Mouse (Mus musculus): ENCODE measurements at regions not wholly inside any gene's neighbourhood (a gene's known extent, or its start where the extent isn't known, plus 50 kb on each side); places are given as distances from the start of the nearest gene placed in this dataset.

DNA sequence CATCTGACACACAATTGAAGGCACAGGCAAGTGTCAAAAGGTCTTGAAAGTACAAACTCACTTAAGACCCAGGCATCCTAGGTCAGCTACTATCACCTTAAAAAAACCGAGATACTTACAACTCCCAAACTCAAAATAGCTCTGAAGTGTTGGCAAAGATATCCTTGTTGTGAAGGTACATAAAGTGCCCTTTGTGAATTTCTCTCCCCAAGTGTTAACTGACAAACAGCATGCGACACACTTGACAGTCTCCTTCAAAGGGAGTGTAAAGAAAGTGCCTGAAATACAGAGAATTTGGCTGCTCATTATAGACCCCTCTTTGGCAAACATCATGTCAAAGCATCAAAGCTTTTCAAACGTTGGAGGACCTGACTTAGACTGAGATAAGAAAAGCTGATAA lies 2634.2 kb downstream of the 9330182O14Rik start:
- Histone ChIP-seq H3K27ac (no peak overlapping the region), H3K4me3 (no peak overlapping the region), H3K27me3 (no peaks in the 10 kb centered on the region), H3K9me3 (replicated peaks) (no peaks in the 10 kb centered on the region), H3K4me1 (no peaks in the 10 kb centered on the region), H3K4me2 (replicated peaks) (no peak overlapping the region), H3K9ac (no peak overlapping the region), H3K36me3 (no peaks in the 10 kb centered on the region)
- ATAC-seq (ENCODE audit: low FRiP score), result no peak
- 37% methylated on average over 3 of the region's 3 CpGs for WGBS

DNA sequence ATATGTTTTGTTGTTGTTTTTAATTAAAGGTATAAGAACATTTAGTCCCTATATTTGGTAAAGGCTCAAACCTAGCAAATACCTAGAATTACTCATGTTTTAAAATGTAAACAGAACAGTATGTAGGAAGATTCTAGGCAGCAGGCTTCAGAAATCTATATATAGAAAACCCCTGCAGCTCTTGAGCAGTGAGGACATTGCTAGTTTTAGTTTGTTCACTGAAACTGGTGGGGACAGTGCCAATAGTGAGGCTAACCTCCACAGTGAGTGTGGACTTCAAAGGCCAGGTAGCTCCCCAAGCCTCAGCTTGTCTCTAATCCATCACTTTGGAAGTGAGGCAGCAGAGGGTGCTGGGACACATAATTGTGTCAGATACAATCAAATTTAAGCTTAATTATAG lies 2645.7 kb downstream of the 9330182O14Rik start:
- Histone ChIP-seq H3K27me3 (no peaks in the 10 kb centered on the region), H3K27ac (no peak overlapping the region), H3K9ac (no peak overlapping the region), H3K4me3 (no peak overlapping the region), H3K4me1 (no peaks in the 10 kb centered on the region), H3K9me3 (replicated peaks) (no peaks in the 10 kb centered on the region), H3K36me3 (no peaks in the 10 kb centered on the region), H3K4me2 (replicated peaks) (no peak overlapping the region)
- ATAC-seq (ENCODE audit: low FRiP score), result no peak

DNA sequence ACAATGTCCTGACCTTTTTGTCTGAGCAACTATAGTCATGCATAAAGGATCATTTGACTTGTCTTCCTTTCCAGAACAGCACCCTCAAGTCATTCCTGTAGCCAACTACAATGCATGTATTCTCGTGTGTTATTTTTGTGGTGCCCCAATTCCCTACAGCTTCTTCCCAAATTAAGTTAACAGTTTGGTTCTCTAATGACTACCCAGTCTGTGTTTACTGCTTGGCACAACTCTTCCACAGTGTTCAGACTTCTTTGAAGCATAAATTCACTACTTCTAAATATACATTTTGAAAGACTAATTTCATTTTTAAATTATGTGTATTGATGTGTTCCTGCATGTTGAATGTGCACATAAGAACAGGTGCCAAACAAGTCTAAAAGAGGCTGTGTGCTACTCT lies 2667.1 kb downstream of the 9330182O14Rik start:
- Histone ChIP-seq H3K9me3 (replicated peaks) (no peaks in the 10 kb centered on the region), H3K9ac (no peak overlapping the region), H3K4me2 (replicated peaks) (no peak overlapping the region), H3K4me3 (no peak overlapping the region), H3K27me3 (no peaks in the 10 kb centered on the region), H3K36me3 (no peaks in the 10 kb centered on the region), H3K4me1 (no peaks in the 10 kb centered on the region), H3K27ac (no peak overlapping the region)
- no peak for ATAC-seq (ENCODE audit: low FRiP score)
- WGBS, result 69% methylated on average over 1 of the region's 1 CpGs

DNA sequence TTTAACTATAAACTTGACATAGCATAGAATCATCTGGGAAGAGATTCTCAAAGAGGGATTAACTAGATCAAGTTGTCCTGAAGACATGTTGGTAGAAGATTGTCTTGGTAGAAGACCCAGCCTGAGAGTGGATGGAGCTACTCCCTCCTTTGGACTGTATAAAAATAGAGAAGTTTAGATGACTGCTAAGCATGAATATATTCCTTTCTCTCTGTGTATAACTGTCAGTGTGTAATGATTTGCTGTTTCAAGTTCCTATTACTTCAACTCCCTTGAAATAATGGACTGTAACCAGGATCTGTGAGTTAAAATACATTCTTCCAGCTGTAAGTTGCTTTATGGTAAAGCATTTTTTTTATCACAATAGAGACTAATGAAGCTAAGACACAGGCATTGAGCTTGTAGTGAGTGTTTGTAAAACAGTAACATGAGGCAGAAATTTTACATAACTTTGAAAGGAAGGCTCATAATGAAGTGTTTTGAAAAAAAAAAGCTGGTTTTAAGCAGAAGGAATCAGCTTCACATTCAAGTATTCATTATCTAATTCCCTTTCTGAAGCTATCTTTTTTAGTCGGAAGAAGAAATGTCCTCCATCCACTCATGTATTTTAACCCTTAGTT lies 2676.8 kb downstream of the 9330182O14Rik start:
- ATAC-seq (ENCODE audit: low FRiP score), result no peak

DNA sequence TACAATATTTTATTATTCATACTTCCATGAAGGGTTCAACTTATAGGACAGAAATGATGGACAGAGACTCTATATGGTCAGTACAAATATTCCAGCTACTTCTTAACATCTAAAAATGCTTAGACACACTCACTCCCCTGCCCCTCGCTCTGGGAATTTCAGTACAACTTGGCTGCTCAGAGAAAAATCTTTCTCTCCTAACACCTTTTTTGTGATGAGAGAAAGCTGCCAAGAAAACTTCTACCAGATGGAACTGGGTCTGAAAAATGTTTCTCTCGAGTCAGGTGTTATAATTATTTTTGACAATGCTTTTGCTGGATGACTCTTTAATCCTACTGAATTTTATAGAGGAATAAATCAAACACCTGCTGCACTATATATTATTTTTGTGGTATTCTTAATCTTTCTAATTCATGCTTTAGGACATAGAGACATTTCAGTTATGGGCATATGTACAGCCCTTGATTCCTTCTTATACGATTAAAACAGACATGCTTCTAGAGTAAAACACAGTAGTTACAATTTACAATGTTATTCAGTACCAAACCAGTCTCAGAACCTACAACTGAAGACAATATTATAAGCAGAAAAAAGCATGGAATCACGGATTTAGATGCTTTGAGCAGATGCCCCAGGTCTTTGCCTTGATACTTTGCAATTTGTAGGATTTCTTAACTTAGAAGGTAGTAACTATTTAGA lies 2681.0 kb downstream of the 9330182O14Rik start:
- Histone ChIP-seq H3K4me3 (no peak overlapping the region), H3K36me3 (no peaks in the 10 kb centered on the region), H3K27ac (no peak overlapping the region), H3K27me3 (no peaks in the 10 kb centered on the region), H3K9ac (no peak overlapping the region), H3K4me1 (no peaks in the 10 kb centered on the region), H3K9me3 (replicated peaks) (no peaks in the 10 kb centered on the region), H3K4me2 (replicated peaks) (no peak overlapping the region)
- ATAC-seq (ENCODE audit: low FRiP score), result no peak
- 82% methylated on average over 4 of the region's 4 CpGs for WGBS

More for the DNA sequence above, 2676.8 kb downstream of the 9330182O14Rik start:
- no peak overlapping the region for H3K4me3 ChIP-seq
- no peaks in the 10 kb centered on the region for H3K4me1 ChIP-seq
- no peaks in the 10 kb centered on the region for H3K36me3 ChIP-seq
- no peak overlapping the region for H3K9ac ChIP-seq
- no peaks in the 10 kb centered on the region for H3K27me3 ChIP-seq
- no peak overlapping the region for H3K27ac ChIP-seq
- no peak overlapping the region for H3K4me2 ChIP-seq (replicated peaks)
- no peaks in the 10 kb centered on the region for H3K9me3 ChIP-seq (replicated peaks)
- WGBS, result 97% methylated on average over 1 of the region's 1 CpGs

DNA sequence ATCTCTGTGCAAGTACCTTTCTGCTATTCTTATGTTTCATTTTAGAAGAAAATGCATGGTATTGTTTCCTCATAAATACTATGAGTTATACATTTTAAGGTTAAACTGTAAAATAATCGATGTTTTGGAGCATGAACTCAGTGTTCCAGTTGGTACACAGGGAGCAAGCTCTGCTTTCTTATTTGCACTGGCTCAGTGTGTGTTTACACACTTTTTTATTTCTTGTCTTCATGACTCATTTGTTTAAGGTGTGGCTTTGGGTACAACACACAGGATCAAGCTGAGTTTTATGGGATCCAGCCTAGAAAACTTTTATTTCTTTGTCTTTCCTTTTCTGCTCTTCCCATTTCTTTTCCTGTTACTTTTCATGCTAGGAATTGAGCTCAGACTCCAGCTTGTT lies 2704.7 kb downstream of the 9330182O14Rik start:
- Histone ChIP-seq H3K27me3 (no peaks in the 10 kb centered on the region), H3K36me3 (no peaks in the 10 kb centered on the region), H3K4me3 (no peak overlapping the region), H3K4me2 (replicated peaks) (no peak overlapping the region), H3K4me1 (no peaks in the 10 kb centered on the region), H3K9me3 (replicated peaks) (no peaks in the 10 kb centered on the region), H3K9ac (no peak overlapping the region), H3K27ac (no peak overlapping the region)
- WGBS, result 95% methylated on average over 1 of the region's 1 CpGs
- no peak for ATAC-seq (ENCODE audit: low FRiP score)

DNA sequence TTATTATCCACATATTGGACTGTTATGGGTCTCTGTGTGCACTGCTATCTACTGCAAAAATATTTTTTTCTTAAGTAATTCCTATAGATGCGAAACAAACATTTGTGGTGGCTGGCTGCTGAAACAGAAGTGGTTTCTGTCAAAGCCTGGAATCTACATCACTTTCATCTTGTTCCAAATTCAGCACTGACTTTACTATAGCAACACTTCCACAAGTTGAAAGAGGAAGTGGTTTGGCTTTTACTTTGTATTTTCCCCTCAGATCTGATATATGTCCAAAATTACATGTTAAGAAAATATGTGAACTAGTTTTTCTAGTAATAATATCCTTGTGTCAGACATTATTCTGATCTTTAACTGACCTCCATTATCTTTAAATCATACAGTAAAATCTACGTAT lies 2715.8 kb downstream of the 9330182O14Rik start:
- H3K4me3 ChIP-seq, result no peak overlapping the region
- H3K27me3 ChIP-seq, result no peaks in the 10 kb centered on the region
- H3K27ac ChIP-seq, result no peak overlapping the region
- H3K36me3 ChIP-seq, result no peaks in the 10 kb centered on the region
- WGBS, result 92% methylated on average over 2 of the region's 2 CpGs
- no peak for ATAC-seq (ENCODE audit: low FRiP score)
- no peaks in the 10 kb centered on the region for H3K9me3 ChIP-seq (replicated peaks)
- H3K4me1 ChIP-seq, result no peaks in the 10 kb centered on the region
- H3K9ac ChIP-seq, result no peak overlapping the region
- H3K4me2 ChIP-seq (replicated peaks), result no peak overlapping the region

DNA sequence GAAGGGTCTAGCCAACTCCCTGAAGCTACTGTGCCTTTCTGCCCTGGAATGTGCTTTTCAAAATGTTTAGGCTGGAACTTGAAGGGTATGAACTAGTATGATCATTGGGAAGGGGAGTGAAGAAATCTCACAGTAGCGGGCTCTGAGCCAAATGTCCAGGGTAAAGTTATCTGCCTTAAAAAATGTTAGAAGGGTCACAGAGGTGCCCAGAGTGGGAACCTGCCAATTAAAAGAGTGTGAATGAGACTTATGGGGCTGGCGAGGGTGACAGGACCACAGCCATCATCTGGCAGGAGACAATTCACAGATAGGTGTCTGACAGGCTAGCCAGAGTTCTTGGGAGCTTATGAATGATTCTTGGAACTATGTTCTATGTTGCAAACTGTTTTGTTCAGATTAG lies 2738.3 kb downstream of the 9330182O14Rik start:
- no peak for ATAC-seq (ENCODE audit: low FRiP score)
- WGBS, result 82% methylated on average over 2 of the region's 2 CpGs
- H3K9me3 ChIP-seq (replicated peaks), result no peaks in the 10 kb centered on the region

DNA sequence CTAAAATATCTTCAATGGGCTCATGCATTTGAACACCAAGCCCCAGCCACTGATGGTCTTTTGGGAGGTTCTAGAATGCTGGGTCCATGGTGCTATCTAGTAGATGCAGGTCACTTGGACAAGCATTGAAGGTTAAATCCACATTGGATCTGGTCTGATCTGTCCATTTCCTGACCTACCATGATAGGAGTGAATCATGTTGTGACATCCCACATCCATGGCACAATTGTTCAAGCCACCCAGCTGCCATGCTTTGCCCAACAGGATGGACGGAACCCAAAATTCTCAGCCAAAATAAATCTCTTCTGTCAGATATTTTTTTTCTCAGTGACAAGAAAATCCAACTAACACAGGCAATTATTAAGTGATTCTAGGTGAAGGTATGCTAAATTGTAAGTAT lies 2760.4 kb downstream of the 9330182O14Rik start:
- WGBS, result 94% methylated on average over 1 of the region's 1 CpGs
- no peaks in the 10 kb centered on the region for H3K36me3 ChIP-seq
- no peak overlapping the region for H3K4me2 ChIP-seq (replicated peaks)
- no peak overlapping the region for H3K4me3 ChIP-seq
- H3K27ac ChIP-seq, result no peak overlapping the region
- no peak for ATAC-seq (ENCODE audit: low FRiP score)
- H3K4me1 ChIP-seq, result no peaks in the 10 kb centered on the region
- H3K27me3 ChIP-seq, result no peaks in the 10 kb centered on the region
- H3K9me3 ChIP-seq (replicated peaks), result no peaks in the 10 kb centered on the region
- no peak overlapping the region for H3K9ac ChIP-seq

More for the DNA sequence above, 2738.3 kb downstream of the 9330182O14Rik start:
- Histone ChIP-seq H3K4me2 (replicated peaks) (no peak overlapping the region), H3K27ac (no peak overlapping the region), H3K27me3 (no peaks in the 10 kb centered on the region), H3K36me3 (no peaks in the 10 kb centered on the region), H3K9ac (no peak overlapping the region), H3K4me1 (no peaks in the 10 kb centered on the region), H3K4me3 (no peak overlapping the region)

DNA sequence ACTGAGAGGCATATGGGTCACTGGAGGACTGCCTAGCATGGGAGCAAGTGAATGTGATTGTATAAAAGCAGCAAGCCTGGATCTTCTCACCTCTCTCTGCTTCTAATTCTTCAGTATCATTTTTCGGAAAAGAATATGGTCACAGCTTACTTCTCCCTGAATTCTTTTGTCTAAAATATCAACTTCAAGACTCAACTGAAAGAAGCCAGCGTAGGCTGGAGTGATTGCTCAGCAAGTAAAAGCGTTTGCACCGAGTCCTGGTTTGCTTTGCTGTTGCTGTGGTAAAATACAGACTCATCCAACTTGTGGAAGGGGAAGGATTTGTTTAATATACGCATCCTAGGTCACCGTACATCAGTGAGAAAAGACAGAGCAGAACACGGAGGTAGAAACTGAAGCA lies 2765.9 kb downstream of the 9330182O14Rik start:
- Histone ChIP-seq H3K27me3 (no peaks in the 10 kb centered on the region), H3K4me2 (replicated peaks) (no peak overlapping the region), H3K9ac (no peak overlapping the region), H3K27ac (no peak overlapping the region), H3K4me3 (no peak overlapping the region), H3K36me3 (no peaks in the 10 kb centered on the region), H3K4me1 (no peaks in the 10 kb centered on the region), H3K9me3 (replicated peaks) (no peaks in the 10 kb centered on the region)
- no peak for ATAC-seq (ENCODE audit: low FRiP score)
- WGBS, result 92% methylated on average over 7 of the region's 7 CpGs

DNA sequence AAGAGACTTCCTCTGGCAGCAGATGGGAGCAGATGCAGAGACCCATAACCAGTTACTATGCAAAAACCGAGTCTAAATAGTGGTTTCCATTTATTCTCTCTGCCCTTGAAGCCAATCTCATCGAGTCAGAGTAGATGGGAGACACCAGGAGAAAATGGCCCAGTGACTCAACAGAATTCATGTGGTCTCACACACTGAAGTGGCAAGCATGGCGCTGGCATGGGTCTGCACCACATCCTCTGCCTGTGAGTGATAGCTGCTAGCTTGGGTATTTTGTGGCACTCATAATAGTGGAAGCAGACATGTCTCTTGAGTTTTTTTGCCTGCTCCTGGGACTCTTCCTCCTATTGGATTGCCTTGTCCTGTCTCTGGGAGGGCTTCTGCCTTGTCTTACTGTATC lies 2767.6 kb downstream of the 9330182O14Rik start:
- Histone ChIP-seq H3K27me3 (no peaks in the 10 kb centered on the region), H3K36me3 (no peaks in the 10 kb centered on the region), H3K4me3 (no peak overlapping the region), H3K4me1 (no peaks in the 10 kb centered on the region), H3K27ac (no peak overlapping the region), H3K9ac (no peak overlapping the region), H3K4me2 (replicated peaks) (no peak overlapping the region), H3K9me3 (replicated peaks) (no peaks in the 10 kb centered on the region)
- 86% methylated on average over 3 of the region's 3 CpGs for WGBS
- no peak for ATAC-seq (ENCODE audit: low FRiP score)

DNA sequence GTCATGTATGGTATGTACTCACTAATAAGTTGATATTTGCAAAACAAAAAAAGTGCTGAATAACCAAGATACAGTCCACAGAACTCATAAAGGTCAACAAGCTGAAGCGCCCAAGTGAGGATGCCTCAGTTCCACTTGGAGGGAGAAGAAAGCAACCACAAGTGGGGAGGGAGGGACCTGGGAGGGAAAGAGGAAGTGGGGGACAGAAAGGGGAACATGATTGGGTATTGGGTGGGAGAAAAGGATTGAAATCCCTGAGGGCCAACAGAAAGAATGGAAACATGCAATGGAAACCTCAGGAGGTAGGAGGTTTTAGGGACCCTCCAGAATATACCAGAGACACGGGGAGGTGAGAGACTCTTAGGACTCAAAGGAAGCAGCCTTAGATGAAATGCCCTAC lies 2777.2 kb downstream of the 9330182O14Rik start:
- Histone ChIP-seq H3K4me2 (replicated peaks) (no peak overlapping the region), H3K9me3 (replicated peaks) (no peaks in the 10 kb centered on the region), H3K27me3 (no peaks in the 10 kb centered on the region), H3K36me3 (no peaks in the 10 kb centered on the region), H3K4me1 (no peaks in the 10 kb centered on the region), H3K9ac (no peak overlapping the region), H3K27ac (no peak overlapping the region), H3K4me3 (no peak overlapping the region)
- 90% methylated on average over 2 of the region's 2 CpGs for WGBS
- no peak for ATAC-seq (ENCODE audit: low FRiP score)

DNA sequence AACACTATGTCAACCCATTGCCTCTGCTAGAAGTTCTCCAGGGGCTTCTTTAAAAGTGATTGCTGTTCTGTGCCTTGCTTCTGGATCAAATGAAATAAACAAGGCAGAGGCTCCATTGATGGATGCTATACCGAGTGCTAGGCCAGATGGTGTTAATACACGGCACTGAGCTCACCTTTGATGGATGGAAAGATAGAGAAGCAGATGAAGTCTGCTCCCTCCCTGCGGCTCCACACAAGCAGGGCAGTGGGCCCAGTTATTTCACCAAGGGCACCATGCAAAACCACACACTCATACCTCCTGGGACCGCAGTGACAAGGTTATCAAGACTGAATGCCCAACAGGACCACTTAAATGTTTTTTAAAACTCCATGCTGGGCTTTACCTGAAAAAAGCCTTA lies 2778.7 kb downstream of the 9330182O14Rik start:
- Histone ChIP-seq H3K27me3 (no peaks in the 10 kb centered on the region), H3K27ac (no peak overlapping the region), H3K4me1 (no peaks in the 10 kb centered on the region), H3K36me3 (no peaks in the 10 kb centered on the region), H3K9ac (no peak overlapping the region), H3K4me3 (no peak overlapping the region), H3K9me3 (replicated peaks) (no peaks in the 10 kb centered on the region), H3K4me2 (replicated peaks) (no peak overlapping the region)
- 47% methylated on average over 4 of the region's 4 CpGs for WGBS
- ATAC-seq (ENCODE audit: low FRiP score), result no peak; the same call in 1 of the 2 replicates
